Mouse (Mus musculus) heart, embryonic 13.5 days (tissue): ENCODE results near the gene Zbtb38. TPM values are rescaled to one million over a fixed set of nuclear protein-coding genes. Genes with fewer than 3 reads are reported as not detected.
A peak's percentile ranks its signal among the peaks of the same experiment; 100 is the strongest.

Source experiments
- ATAC-seq: fragments of 200-750 bp; cut with Nextera tagmentation; 2 replicates; pipeline ENCODE4 v1.8.0; 2017; ENCODE audit warnings: moderate TSS enrichment; ENCODE audit not compliant: insufficient number of reproducible peaks, low FRiP score, low TSS enrichment; ENCODE audit errors: extremely low read depth
- H3K27ac ChIP-seq: fragments of 300-500 bp; sonication (generic); replicated peaks from 2 replicates; pipeline ENCODE4 v1.5.1; 2015; ENCODE audit warnings: moderate library complexity, mild to moderate bottlenecking, inconsistent platforms
- H3K27me3 ChIP-seq: fragments of 300-500 bp; sonication (generic); replicated peaks from 2 replicates; pipeline ENCODE4 v1.6.1; 2015; ENCODE audit warnings: mild to moderate bottlenecking, inconsistent platforms
- H3K36me3 ChIP-seq: fragments of 300-500 bp; sonication (generic); 2 replicates; pipeline ENCODE4 v1.6.1; 2015; ENCODE audit warnings: mild to moderate bottlenecking, inconsistent platforms
- H3K4me1 ChIP-seq: fragments of 300-500 bp; sonication (generic); 2 replicates; pipeline ENCODE4 v1.6.1; 2015; ENCODE audit warnings: inconsistent platforms
- H3K4me2 ChIP-seq: fragments of 300-500 bp; sonication (generic); 2 replicates; pipeline ENCODE4 v1.6.1; 2015; ENCODE audit warnings: inconsistent platforms, mild to moderate bottlenecking, moderate library complexity
- H3K4me3 ChIP-seq: fragments of 300-500 bp; sonication (generic); 2 replicates; pipeline ENCODE4 v1.5.1; 2015; ENCODE audit warnings: moderate library complexity, mild to moderate bottlenecking, inconsistent platforms
- H3K9ac ChIP-seq: fragments of 300-500 bp; sonication (generic); 2 replicates; pipeline ENCODE4 v1.6.1; 2015; ENCODE audit warnings: inconsistent platforms, mild to moderate bottlenecking, moderate library complexity
- H3K9me3 ChIP-seq: fragments of 300-500 bp; sonication (generic); 2 replicates; pipeline ENCODE4 v1.6.1; 2016; ENCODE audit warnings: inconsistent platforms
- WGBS: fragments of 180-500 bp; shearing (Covaris S2); methylation state at CpG from one replicate; pipeline ENCODE4 v1.1.7; 2015; ENCODE audit warnings: mixed read lengths; 5-methylcytosine and 5-hydroxymethylcytosine counted together
- polyA plus RNA-seq: library from polyadenylated mRNA; unstranded; fragments of >200 nt; fragmentation: Nextera tagmentation; extraction: Ambion mirVana; gene quantifications from 2 replicates; pipeline ENCODE4 v1.2.1, GENCODE M21; 2015

Gene Zbtb38
- polyA plus RNA-seq, 1 experiment from 2014 or later, result 27.1 TPM

DNA sequence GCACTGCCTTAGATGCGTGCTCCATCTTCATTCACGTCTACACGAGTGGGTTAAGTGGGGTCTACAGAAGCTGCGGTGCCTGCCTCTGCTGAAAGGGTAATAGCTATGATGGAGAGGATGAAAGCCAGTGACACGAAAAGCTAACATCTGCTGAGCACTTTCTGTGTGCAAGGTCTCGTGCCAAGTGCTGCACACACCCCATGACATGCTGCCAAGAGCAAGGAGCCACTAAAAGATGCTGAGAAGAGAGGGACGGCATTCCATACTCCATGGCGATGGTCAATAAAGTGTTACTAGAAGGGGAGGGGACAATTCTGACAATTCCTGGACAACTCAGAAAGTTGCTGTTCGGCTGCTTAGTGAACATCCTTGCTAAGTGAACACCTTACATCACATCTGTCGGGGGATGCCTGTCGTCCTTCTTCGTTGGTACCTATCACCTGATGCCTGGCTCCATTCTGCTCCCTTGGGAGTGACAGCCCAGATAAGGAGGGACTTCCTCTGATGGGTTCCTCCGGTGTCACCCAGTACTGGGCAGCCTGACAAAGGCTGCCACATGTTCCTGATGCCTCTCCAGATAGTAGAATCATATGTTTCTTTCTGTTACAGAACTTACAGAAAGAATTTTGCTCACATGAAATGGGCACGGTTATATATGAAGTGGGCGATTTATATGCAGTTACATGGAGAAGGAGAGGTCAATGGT, 42.2 kb downstream of the Zbtb38 start:
- WGBS, result 68% methylated on average over 15 of the region's 15 CpGs
- Histone ChIP-seq H3K9me3 (no peaks in the 10 kb centered on the region), H3K4me1 (peaks cover 96% of the 10 kb centered on the region), H3K9ac (no peak overlapping the region), H3K27ac (no peak overlapping the region; the same call in 1 of the 2 replicates), H3K27me3 (no peaks in the 10 kb centered on the region), H3K4me2 (no peak overlapping the region), H3K4me3 (no peak overlapping the region), H3K36me3 (peaks cover 43% of the 10 kb centered on the region)
- no peak for ATAC-seq

DNA sequence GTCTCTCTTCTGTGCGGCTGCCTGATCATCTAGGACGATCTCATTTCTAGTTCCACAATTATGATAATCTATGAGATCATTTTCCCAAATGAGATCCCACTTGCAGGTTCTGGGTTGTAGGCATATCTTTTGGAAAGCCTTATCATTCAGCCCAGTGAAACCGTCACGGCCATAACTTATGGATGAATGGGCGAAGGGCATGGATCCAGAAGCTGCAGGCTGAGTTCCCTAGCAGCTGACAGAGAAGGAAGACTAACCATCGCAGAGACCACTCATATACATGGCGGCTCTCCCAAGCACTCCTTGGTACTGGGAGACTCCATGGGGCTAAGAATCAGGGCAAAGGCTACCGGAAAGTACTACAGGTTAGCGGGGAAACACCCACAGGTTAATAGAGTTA, 43.7 kb downstream of the Zbtb38 start:
- H3K4me1 ChIP-seq, result peaks cover 89% of the 10 kb centered on the region
- H3K27ac ChIP-seq, result no peak overlapping the region; the same call in 1 of the 2 replicates
- WGBS, result 90% methylated on average over 9 of the region's 9 CpGs
- no peaks in the 10 kb centered on the region for H3K27me3 ChIP-seq
- peaks cover 31% of the 10 kb centered on the region for H3K36me3 ChIP-seq
- no peak for ATAC-seq
- no peak overlapping the region for H3K4me3 ChIP-seq
- H3K4me2 ChIP-seq, result no peak overlapping the region
- H3K9me3 ChIP-seq, result no peaks in the 10 kb centered on the region
- H3K9ac ChIP-seq, result no peak overlapping the region

- Histone ChIP-seq H3K4me1 (peaks cover 82% of the 10 kb centered on the region), H3K4me2 (no peak overlapping the region), H3K9me3 (no peaks in the 10 kb centered on the region), H3K27me3 (no peaks in the 10 kb centered on the region), H3K9ac (no peak overlapping the region), H3K36me3 (peaks cover 38% of the 10 kb centered on the region), H3K4me3 (no peak overlapping the region), H3K27ac (peak overlapping the region; percentile 66)
- ATAC-seq, result no peak
- WGBS, result 39% methylated on average over 4 of the region's 4 CpGs
These were observed 44.7 kb downstream of the Zbtb38 start for GRCm38 (mm10) chr9:96707964-96708363.

DNA sequence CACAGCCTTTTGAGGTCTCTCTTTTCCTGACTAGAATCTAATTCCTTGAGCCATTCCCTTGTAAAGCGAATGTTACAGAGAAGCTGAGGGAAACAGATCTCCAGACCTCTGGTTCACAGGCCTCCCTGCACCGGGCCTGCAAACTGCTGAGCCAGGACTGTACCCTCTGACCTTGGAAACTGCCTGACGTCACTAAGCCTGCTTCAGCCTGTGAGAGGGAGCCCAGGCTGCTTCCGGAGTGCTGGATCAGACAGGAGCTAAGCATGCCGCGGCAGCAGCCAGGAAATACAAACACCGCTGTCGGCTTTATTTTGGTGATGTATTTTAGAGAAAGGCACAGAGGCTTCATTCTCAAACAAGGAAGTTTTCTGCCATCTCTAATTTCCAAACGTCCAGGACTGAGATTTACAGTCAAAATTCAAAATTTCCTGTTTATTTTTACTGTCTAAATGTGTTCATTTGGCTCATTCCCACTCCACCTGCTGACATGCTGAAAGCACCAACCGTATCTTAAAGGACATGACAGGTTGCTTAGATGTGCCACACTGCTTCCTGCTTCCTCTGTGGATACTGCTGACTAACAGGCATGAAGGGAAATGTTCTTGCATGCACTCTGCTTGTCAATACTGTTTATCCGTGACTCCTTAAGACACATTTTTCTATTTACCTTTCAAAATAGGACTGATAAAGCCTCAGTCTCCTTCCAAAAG, 46.9 kb downstream of the Zbtb38 start:
- peak; percentile 78; the same call in 1 of the 2 replicates for ATAC-seq
- Histone ChIP-seq H3K9ac (peak overlapping the region; percentile 72), H3K4me2 (peak overlapping the region; percentile 34), H3K27me3 (no peaks in the 10 kb centered on the region), H3K4me3 (no peak overlapping the region), H3K9me3 (no peaks in the 10 kb centered on the region), H3K27ac (peak overlapping the region; percentile 91), H3K36me3 (peaks cover 49% of the 10 kb centered on the region), H3K4me1 (peaks cover 61% of the 10 kb centered on the region)
- 16% methylated on average over 11 of the region's 11 CpGs for WGBS

GRCm38 (mm10) chr9:96704935-96705334, 47.7 kb downstream of the Zbtb38 start:
- no peaks in the 10 kb centered on the region for H3K27me3 ChIP-seq
- peaks cover 46% of the 10 kb centered on the region for H3K36me3 ChIP-seq
- no peak overlapping the region for H3K4me2 ChIP-seq
- H3K9ac ChIP-seq, result peak overlapping the region; percentile 72
- no peaks in the 10 kb centered on the region for H3K9me3 ChIP-seq
- ATAC-seq, result no peak
- WGBS, result 76% methylated on average over 9 of the region's 9 CpGs
- H3K4me3 ChIP-seq, result no peak overlapping the region
- H3K4me1 ChIP-seq, result peaks cover 53% of the 10 kb centered on the region
- H3K27ac ChIP-seq, result peak overlapping the region; percentile 91

GRCm38 (mm10) chr9:96701891-96702290, 50.7 kb downstream of the Zbtb38 start:
- Histone ChIP-seq H3K9ac (no peak overlapping the region), H3K9me3 (peaks cover 8% of the 10 kb centered on the region), H3K4me2 (no peak overlapping the region), H3K27me3 (no peaks in the 10 kb centered on the region), H3K4me1 (peaks cover 39% of the 10 kb centered on the region), H3K4me3 (no peak overlapping the region), H3K27ac (no peak overlapping the region), H3K36me3 (peaks cover 48% of the 10 kb centered on the region)
- ATAC-seq, result no peak
- WGBS, result 89% methylated on average over 10 of the region's 10 CpGs

- Histone ChIP-seq H3K9me3 (peaks cover 8% of the 10 kb centered on the region), H3K4me3 (no peak overlapping the region), H3K4me2 (no peak overlapping the region), H3K4me1 (peaks cover 40% of the 10 kb centered on the region), H3K27me3 (no peaks in the 10 kb centered on the region), H3K27ac (no peak overlapping the region), H3K9ac (no peak overlapping the region), H3K36me3 (peaks cover 48% of the 10 kb centered on the region)
- ATAC-seq, result no peak
- WGBS, result 93% methylated on average over 6 of the region's 6 CpGs
These were observed 53.2 kb downstream of the Zbtb38 start for GRCm38 (mm10) chr9:96699276-96700035.

DNA sequence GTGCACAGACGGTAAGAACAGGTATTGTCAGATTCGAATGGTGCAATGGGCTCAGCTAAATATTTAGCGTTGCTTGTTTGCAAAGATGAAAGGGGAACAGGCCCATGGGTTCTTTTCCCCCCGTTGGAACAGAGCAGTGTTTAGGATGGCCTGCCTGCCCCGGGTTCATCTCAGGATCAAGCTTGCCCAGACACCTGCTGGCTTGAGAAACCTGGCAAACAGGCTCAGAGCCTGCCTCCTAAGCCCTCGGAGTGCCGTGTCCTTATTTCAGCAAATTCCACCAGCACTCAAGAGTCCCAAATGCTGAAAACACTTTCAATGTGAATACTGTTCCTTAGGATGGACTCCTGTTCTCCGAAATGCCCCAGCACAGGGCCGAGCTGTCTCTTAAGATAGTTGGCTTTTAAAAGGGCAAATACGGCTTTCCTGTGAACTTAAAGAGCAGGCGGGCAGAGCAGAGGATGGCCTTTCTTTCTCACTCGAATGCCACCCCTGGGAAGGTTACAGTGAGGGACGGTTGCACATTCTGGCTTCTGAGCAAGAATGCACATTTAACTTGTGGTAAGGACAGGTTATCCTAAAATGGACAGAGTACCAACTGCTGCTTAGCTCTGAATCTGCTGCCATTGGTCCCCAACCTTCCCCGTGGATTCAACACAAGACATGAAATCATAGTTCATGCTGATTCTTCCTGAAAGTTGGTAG, 55.7 kb downstream of the Zbtb38 start:
- no peak for ATAC-seq
- H3K9ac ChIP-seq, result peak overlapping the region; percentile 37
- H3K27me3 ChIP-seq, result no peaks in the 10 kb centered on the region

GRCm38 (mm10) chr9:96696141-96696561, 56.5 kb downstream of the Zbtb38 start:
- 40% methylated on average over 12 of the region's 12 CpGs for WGBS
- Histone ChIP-seq H3K27ac (peak overlapping the region; percentile 81), H3K4me1 (peaks cover 43% of the 10 kb centered on the region), H3K9ac (peak overlapping the region; percentile 37), H3K36me3 (peaks cover 28% of the 10 kb centered on the region), H3K27me3 (no peaks in the 10 kb centered on the region), H3K9me3 (peaks cover 8% of the 10 kb centered on the region), H3K4me3 (no peak overlapping the region), H3K4me2 (peak overlapping the region; percentile 23)
- ATAC-seq, result peak; percentile 37; the same call in 1 of the 2 replicates

More for the DNA sequence above, 55.7 kb downstream of the Zbtb38 start:
- 77% methylated on average over 14 of the region's 14 CpGs for WGBS
- Histone ChIP-seq H3K4me3 (no peak overlapping the region), H3K4me2 (no peak overlapping the region), H3K9me3 (peaks cover 8% of the 10 kb centered on the region), H3K36me3 (peaks cover 36% of the 10 kb centered on the region), H3K27ac (peak overlapping the region; percentile 81), H3K4me1 (peaks cover 43% of the 10 kb centered on the region)

- ATAC-seq, result no peak
- H3K4me1 ChIP-seq, result peaks cover 33% of the 10 kb centered on the region
- H3K4me2 ChIP-seq, result no peak overlapping the region
- H3K27ac ChIP-seq, result peak overlapping the region; percentile 24; the same call in 1 of the 2 replicates
- 72% methylated on average over 4 of the region's 4 CpGs for WGBS
- H3K36me3 ChIP-seq, result peaks cover 49% of the 10 kb centered on the region
- no peak overlapping the region for H3K9ac ChIP-seq
- H3K4me3 ChIP-seq, result no peak overlapping the region
- H3K27me3 ChIP-seq, result no peaks in the 10 kb centered on the region
- no peaks in the 10 kb centered on the region for H3K9me3 ChIP-seq
These were observed 62.2 kb downstream of the Zbtb38 start for GRCm38 (mm10) chr9:96690461-96690863.
